Mouse (Mus musculus): ENCODE results near the gene Dntt. TPM values are rescaled to one million over a fixed set of nuclear protein-coding genes. Genes with fewer than 3 reads are reported as not detected.

Dntt gene
- 0.06 TPM in 2 replicates for polyA plus RNA-seq (2015; fragmentation: Nextera tagmentation; extraction: Ambion mirVana)

GRCm38 (mm10) chr19:41029219-41029618 is at the start of gene Dntt:
Dntt (plus strand) TSS chr19:41029275.
- no peak within 1 kb of the TSS for H3K4me3 ChIP-seq
- no peak within 1 kb of the TSS for H3K27ac ChIP-seq
- H3K9ac ChIP-seq: no peak within 1 kb of the TSS
- no peaks in the 10 kb centered on the region for H3K9me3 ChIP-seq (replicated peaks)
- no peaks in the 10 kb centered on the region for H3K36me3 ChIP-seq
- ATAC-seq (replicated peaks; ENCODE audit: insufficient number of reproducible peaks, insufficient read depth, low FRiP score, low read depth): no peak
- no peaks in the 10 kb centered on the region for H3K27me3 ChIP-seq
- WGBS: 85% methylated on average over 6 of the region's 6 CpGs
- H3K4me1 ChIP-seq (replicated peaks): no peaks in the 10 kb centered on the region
- no peak within 1 kb of the TSS for H3K4me2 ChIP-seq

DNA sequence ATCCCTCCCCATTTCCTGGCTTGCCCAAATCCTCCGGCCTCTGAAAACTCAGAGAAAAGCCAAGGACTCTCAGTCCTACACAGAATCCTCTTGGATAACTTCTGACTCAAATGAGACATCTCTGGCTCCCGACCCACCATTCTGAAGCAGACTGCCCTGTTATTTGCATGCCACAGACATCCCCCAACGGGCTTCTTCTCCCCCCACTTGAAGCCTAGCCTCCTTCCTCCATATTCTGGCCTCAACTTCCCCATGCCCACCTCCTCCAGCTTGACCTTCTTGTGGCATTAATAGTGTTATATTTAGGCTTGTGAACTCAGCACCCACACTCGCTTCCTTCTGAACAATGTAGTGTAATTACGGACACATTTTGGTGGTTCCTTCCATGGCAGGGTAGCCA is 48.4 kb upstream of the Dntt start:
- no peak for ATAC-seq (replicated peaks; ENCODE audit: insufficient number of reproducible peaks, insufficient read depth, low FRiP score, low read depth)
- Histone ChIP-seq H3K4me2 (no peak overlapping the region), H3K4me3 (no peak overlapping the region), H3K4me1 (replicated peaks) (no peaks in the 10 kb centered on the region), H3K27ac (no peak overlapping the region), H3K27me3 (no peaks in the 10 kb centered on the region), H3K9ac (no peak overlapping the region), H3K36me3 (no peaks in the 10 kb centered on the region), H3K9me3 (replicated peaks) (no peaks in the 10 kb centered on the region)
- 76% methylated on average over 5 of the region's 5 CpGs for WGBS

DNA sequence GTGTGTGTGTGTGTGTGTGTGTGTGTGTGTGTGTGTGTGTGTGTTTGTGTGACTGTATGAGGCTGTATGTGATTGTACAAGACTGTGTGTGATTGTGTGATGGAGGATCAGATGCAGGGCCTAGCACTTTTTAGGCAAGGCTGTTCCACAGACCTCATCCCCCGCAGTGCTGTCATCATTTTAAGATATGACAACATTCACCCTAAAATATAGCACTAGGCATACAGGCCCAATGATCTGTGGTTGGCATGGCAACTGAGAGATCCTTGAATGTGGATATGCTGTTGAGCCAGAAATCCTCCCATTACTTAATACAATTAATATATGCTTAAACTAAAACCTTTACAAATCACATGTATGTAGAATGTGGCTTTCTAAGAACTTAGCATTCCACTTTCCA is 44.5 kb upstream of the Dntt start:
- WGBS: 85% methylated on average over 1 of the region's 1 CpGs
- H3K36me3 ChIP-seq: no peaks in the 10 kb centered on the region
- no peak for ATAC-seq (replicated peaks; ENCODE audit: insufficient number of reproducible peaks, insufficient read depth, low FRiP score, low read depth)
- H3K9ac ChIP-seq: no peak overlapping the region
- no peaks in the 10 kb centered on the region for H3K4me1 ChIP-seq (replicated peaks)
- no peaks in the 10 kb centered on the region for H3K27me3 ChIP-seq
- no peak overlapping the region for H3K27ac ChIP-seq
- H3K4me2 ChIP-seq: no peak overlapping the region
- H3K4me3 ChIP-seq: no peak overlapping the region
- H3K9me3 ChIP-seq (replicated peaks): no peaks in the 10 kb centered on the region

DNA sequence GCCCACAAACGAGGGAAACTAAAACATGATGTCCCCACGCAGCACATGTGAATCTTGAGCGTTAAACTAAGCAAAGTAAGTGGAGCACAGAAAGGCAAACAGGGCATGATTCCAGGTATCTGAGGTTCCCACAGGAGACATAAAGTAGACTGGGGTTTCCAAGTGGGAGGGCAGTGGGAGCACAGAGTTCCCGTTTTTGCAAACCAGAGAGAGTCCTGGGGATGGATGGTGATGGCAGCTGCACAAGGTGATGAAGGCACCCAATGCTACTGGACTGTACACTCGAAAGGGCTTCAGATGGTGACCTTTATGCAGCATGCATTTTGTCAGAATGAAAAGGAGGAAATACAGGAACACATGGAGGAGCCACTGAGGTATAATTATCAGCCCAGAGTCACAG is 40.2 kb upstream of the Dntt start:
- Histone ChIP-seq H3K4me2 (no peak overlapping the region), H3K9me3 (replicated peaks) (no peaks in the 10 kb centered on the region), H3K27ac (no peak overlapping the region), H3K9ac (no peak overlapping the region), H3K27me3 (no peaks in the 10 kb centered on the region), H3K4me1 (replicated peaks) (no peaks in the 10 kb centered on the region), H3K4me3 (no peak overlapping the region), H3K36me3 (no peaks in the 10 kb centered on the region)
- 70% methylated on average over 5 of the region's 5 CpGs for WGBS
- ATAC-seq (replicated peaks; ENCODE audit: insufficient number of reproducible peaks, insufficient read depth, low FRiP score, low read depth): no peak

DNA sequence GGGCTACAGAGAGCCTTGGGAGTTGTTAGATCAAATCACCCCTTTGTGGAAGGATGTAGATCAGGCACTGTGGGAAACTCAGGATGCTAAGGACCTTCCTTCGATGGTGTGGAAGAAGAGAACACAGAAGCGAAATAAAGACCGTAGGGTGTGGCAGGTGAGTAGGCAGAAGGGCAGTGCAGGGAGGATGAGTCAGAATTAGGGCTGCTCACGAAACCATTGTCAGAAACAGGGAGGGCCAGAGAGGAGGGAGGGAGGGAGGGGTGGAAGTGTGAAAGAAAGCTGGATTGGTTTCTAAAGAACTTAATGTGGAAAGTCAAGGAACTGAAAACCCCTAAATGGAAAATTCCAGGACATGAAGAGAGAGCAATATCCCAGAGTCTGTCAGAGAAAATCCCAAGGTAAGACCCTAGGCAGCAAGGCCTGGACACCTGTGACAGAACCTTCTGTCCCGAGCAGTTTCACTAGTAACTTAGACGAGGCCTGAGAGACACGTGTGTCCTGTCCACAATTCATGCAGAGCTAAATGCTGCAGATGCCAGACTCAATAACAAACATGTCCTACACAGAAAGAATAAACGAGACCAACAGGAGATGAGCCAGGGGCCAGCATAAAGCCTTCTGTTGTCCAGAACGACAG is 39.0 kb upstream of the Dntt start:
- Histone ChIP-seq H3K4me3 (no peak overlapping the region), H3K4me2 (no peak overlapping the region), H3K27ac (no peak overlapping the region), H3K4me1 (replicated peaks) (no peaks in the 10 kb centered on the region), H3K27me3 (no peaks in the 10 kb centered on the region), H3K36me3 (no peaks in the 10 kb centered on the region), H3K9me3 (replicated peaks) (no peaks in the 10 kb centered on the region), H3K9ac (no peak overlapping the region)
- ATAC-seq (replicated peaks; ENCODE audit: insufficient number of reproducible peaks, insufficient read depth, low FRiP score, low read depth): no peak
- 75% methylated on average over 9 of the region's 9 CpGs for WGBS

GRCm38 (mm10) chr19:40990781-40991343 is 38.2 kb upstream of the Dntt start:
- no peak overlapping the region for H3K9ac ChIP-seq
- no peaks in the 10 kb centered on the region for H3K9me3 ChIP-seq (replicated peaks)
- 86% methylated on average over 17 of the region's 17 CpGs for WGBS
- no peaks in the 10 kb centered on the region for H3K27me3 ChIP-seq
- no peak for ATAC-seq (replicated peaks; ENCODE audit: insufficient number of reproducible peaks, insufficient read depth, low FRiP score, low read depth)
- no peak overlapping the region for H3K4me2 ChIP-seq
- H3K4me1 ChIP-seq (replicated peaks): no peaks in the 10 kb centered on the region
- no peaks in the 10 kb centered on the region for H3K36me3 ChIP-seq
- H3K27ac ChIP-seq: no peak overlapping the region
- H3K4me3 ChIP-seq: no peak overlapping the region

GRCm38 (mm10) chr19:40991626-40992025 is 37.4 kb upstream of the Dntt start:
- WGBS: 79% methylated on average over 7 of the region's 7 CpGs
- H3K9me3 ChIP-seq (replicated peaks): no peaks in the 10 kb centered on the region
- H3K36me3 ChIP-seq: no peaks in the 10 kb centered on the region
- H3K9ac ChIP-seq: no peak overlapping the region
- H3K27me3 ChIP-seq: no peaks in the 10 kb centered on the region
- ATAC-seq (replicated peaks; ENCODE audit: insufficient number of reproducible peaks, insufficient read depth, low FRiP score, low read depth): no peak
- no peak overlapping the region for H3K27ac ChIP-seq
- no peak overlapping the region for H3K4me2 ChIP-seq
- H3K4me3 ChIP-seq: no peak overlapping the region
- H3K4me1 ChIP-seq (replicated peaks): no peaks in the 10 kb centered on the region

DNA sequence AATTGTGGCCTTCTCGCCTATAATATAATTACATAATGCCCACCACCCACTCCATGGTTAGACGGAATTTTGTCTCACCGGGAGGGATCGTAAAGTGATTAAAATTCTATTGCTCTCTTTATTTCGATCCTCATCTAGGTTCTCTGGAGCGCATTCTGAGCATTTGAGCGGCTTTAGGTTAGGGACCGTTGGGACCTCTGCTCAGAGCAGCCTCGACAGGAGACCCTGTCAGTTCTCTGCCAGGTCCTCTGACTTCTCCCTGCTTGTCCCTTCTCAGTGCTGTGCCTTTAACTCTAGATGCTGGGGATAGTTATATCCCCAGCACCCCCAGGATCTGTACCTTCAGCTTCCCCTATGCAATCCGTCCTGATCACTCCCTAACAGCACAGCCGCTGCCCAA is 37.0 kb upstream of the Dntt start:
- Histone ChIP-seq H3K27ac (no peak overlapping the region), H3K9me3 (replicated peaks) (no peaks in the 10 kb centered on the region), H3K36me3 (no peaks in the 10 kb centered on the region), H3K4me1 (replicated peaks) (no peaks in the 10 kb centered on the region), H3K4me3 (no peak overlapping the region), H3K9ac (no peak overlapping the region), H3K27me3 (0 out of 2 replicates have a peak, but pooled peaks cover 3% of the 10 kb centered on the region), H3K4me2 (no peak overlapping the region)
- ATAC-seq (replicated peaks; ENCODE audit: insufficient number of reproducible peaks, insufficient read depth, low FRiP score, low read depth): no peak
- WGBS: 77% methylated on average over 11 of the region's 11 CpGs

DNA sequence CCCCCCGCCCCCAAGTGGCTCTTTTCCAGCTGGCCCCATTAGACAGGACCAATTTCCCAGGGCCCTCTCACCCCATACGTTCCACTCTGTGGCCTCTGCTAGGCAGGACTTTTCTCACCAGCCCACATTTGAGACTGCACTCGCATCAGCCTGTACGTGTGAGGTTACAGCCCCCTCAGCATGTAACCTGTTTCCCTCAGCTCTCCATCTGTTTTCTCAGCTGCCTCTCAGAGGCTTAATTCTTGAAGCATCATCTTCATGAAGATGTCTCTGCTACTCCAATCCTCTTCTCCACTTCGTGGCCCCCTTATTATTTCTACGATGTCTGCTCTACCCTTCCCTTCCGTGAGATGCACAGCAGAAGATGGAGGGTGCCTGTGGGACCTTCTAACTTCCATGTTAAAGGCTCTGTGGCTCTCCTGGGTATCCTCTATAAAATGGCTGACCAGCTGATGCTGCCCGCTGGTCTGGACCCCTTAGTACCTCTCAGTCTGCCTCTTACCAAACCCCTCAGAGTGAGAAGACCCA is 36.5 kb upstream of the Dntt start:
- Histone ChIP-seq H3K27me3 (0 out of 2 replicates have a peak, but pooled peaks cover 5% of the 10 kb centered on the region), H3K4me3 (no peak overlapping the region), H3K9ac (no peak overlapping the region), H3K36me3 (no peaks in the 10 kb centered on the region), H3K9me3 (replicated peaks) (no peaks in the 10 kb centered on the region), H3K4me1 (replicated peaks) (no peaks in the 10 kb centered on the region), H3K27ac (no peak overlapping the region), H3K4me2 (no peak overlapping the region)
- ATAC-seq (replicated peaks; ENCODE audit: insufficient number of reproducible peaks, insufficient read depth, low FRiP score, low read depth): no peak
- WGBS: 64% methylated on average over 8 of the region's 8 CpGs

DNA sequence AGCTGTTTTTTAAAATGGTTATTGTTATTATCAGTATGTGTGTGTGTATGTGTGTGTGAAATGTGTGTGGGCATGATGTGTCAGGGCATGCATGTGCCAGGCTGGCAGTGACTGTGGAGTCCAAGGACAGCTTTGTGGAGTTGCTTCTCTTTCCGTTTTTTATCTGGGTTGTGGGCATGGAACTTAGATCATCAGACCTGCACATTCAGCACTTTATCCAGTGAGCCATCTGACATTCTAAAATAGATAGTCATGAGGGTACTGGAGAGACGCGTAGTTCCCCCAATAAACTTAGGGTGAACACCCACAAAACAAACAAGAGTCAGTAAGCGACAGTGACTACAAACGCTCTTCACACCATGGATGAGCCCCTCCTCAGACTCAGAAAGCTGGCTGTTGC is 35.7 kb upstream of the Dntt start:
- no peaks in the 10 kb centered on the region for H3K36me3 ChIP-seq
- H3K4me1 ChIP-seq (replicated peaks): no peaks in the 10 kb centered on the region
- H3K27ac ChIP-seq: no peak overlapping the region
- no peak overlapping the region for H3K4me3 ChIP-seq
- 0 out of 2 replicates have a peak, but pooled peaks cover 5% of the 10 kb centered on the region for H3K27me3 ChIP-seq
- H3K9ac ChIP-seq: no peak overlapping the region
- no peaks in the 10 kb centered on the region for H3K9me3 ChIP-seq (replicated peaks)
- ATAC-seq (replicated peaks; ENCODE audit: insufficient number of reproducible peaks, insufficient read depth, low FRiP score, low read depth): no peak
- 80% methylated on average over 5 of the region's 5 CpGs for WGBS
- no peak overlapping the region for H3K4me2 ChIP-seq

- no peaks in the 10 kb centered on the region for H3K9me3 ChIP-seq (replicated peaks)
- no peak within 1 kb of the TSS for H3K4me3 ChIP-seq
- WGBS: 46% methylated on average over 8 of the region's 8 CpGs
- no peak within 1 kb of the TSS for H3K9ac ChIP-seq
- no peaks in the 10 kb centered on the region for H3K36me3 ChIP-seq
- H3K4me2 ChIP-seq: no peak within 1 kb of the TSS
- H3K27ac ChIP-seq: no peak within 1 kb of the TSS
- no peak for ATAC-seq (replicated peaks; ENCODE audit: insufficient number of reproducible peaks, insufficient read depth, low FRiP score, low read depth)
- no peaks in the 10 kb centered on the region for H3K4me1 ChIP-seq (replicated peaks)
- H3K27me3 ChIP-seq: 0 out of 2 replicates have a peak, but pooled peaks cover 5% of the 10 kb centered on the region
These were observed 35.0 kb upstream of the Dntt start, which contains the start of gene Blnk for GRCm38 (mm10) chr19:40994057-40994585. Blnk (minus strand) TSS chr19:40994535.
